Mouse (Mus musculus) liver, adult 2 months (tissue): ENCODE measurements around the gene Baz2b. TPM values are rescaled to one million over a fixed set of nuclear protein-coding genes. Genes with fewer than 3 reads are reported as not detected.
A peak's percentile ranks its signal among the peaks of the same experiment; 100 is the strongest.

Experiments
- DNase-seq: peaks from one replicate; pipeline ENCODE4 v3.0.0-alpha.2; 2011; ENCODE audit warnings: low read depth, low spot score; ENCODE audit errors: extremely low read depth
- H3K27ac ChIP-seq: fragments of 200-500 bp; replicated peaks from 2 replicates; pipeline ENCODE4 v1.5.1; 2012; ENCODE audit warnings: low read depth, mild to moderate bottlenecking, control low read depth, inconsistent platforms, low read length; ENCODE audit not compliant: insufficient read depth
- H3K27me3 ChIP-seq: fragments of 200-500 bp; 2 replicates; pipeline ENCODE4 v1.6.1; 2012; ENCODE audit warnings: mild to moderate bottlenecking, moderate library complexity, low read length, inconsistent platforms; ENCODE audit not compliant: control insufficient read depth, insufficient read depth
- H3K36me3 ChIP-seq: fragments of 200-500 bp; 2 replicates; pipeline ENCODE4 v1.6.1; 2012; ENCODE audit warnings: low read length, inconsistent platforms; ENCODE audit not compliant: control insufficient read depth, insufficient read depth
- H3K4me1 ChIP-seq: fragments of 200-500 bp; 2 replicates; pipeline ENCODE4 v1.6.1; 2011; ENCODE audit warnings: low read length; ENCODE audit not compliant: control insufficient read depth, insufficient read depth
- H3K4me3 ChIP-seq: fragments of 200-500 bp; 2 replicates; pipeline ENCODE4 v1.5.1; 2011; ENCODE audit warnings: low read depth, mild to moderate bottlenecking, control low read depth, low read length, moderate library complexity; ENCODE audit not compliant: insufficient read depth
- H3K79me2 ChIP-seq: fragments of 200-500 bp; 2 replicates; pipeline ENCODE4 v1.6.1; 2012; ENCODE audit warnings: inconsistent platforms, mild to moderate bottlenecking, low read length, moderate library complexity; ENCODE audit not compliant: control insufficient read depth, insufficient read depth
- H3K9ac ChIP-seq: fragments of 200-500 bp; 2 replicates; pipeline ENCODE4 v1.6.1; 2012; ENCODE audit warnings: low read depth, mild to moderate bottlenecking, control low read depth, inconsistent platforms, low read length
- CTCF ChIP-seq: fragments of 200-500 bp; IDR thresholded peaks from 2 replicates; pipeline ENCODE4 v1.5.1; 2011; ENCODE audit warnings: low read depth, low read length, control low read depth
- POLR2A ChIP-seq: fragments of 200-500 bp; IDR thresholded peaks from 2 replicates; pipeline ENCODE4 v1.6.1; 2011; ENCODE audit warnings: low read length, control low read depth; ENCODE audit not compliant: insufficient read depth; ENCODE audit errors: extremely low read depth
- WGBS: fragments of 180-500 bp; shearing (Covaris S2); methylation state at CpG from one replicate; pipeline ENCODE4 v1.1.7; 2018; 5-methylcytosine and 5-hydroxymethylcytosine counted together
- polyA plus RNA-seq: library from polyadenylated mRNA; depleted of rRNA; stranded (reverse); fragments of >200 nt; gene quantifications from 2 replicates; pipeline ENCODE4 v1.2.3, GENCODE M21; 2012
- total RNA-seq: library from RNA; depleted of rRNA; stranded (reverse); fragments of >200 nt; gene quantifications from 2 replicates; pipeline ENCODE4 v1.2.3, GENCODE M21; 2014

Baz2b gene
- total and polyA plus RNA-seq, 2 experiments = 4.8 to 23.5 TPM

DNA sequence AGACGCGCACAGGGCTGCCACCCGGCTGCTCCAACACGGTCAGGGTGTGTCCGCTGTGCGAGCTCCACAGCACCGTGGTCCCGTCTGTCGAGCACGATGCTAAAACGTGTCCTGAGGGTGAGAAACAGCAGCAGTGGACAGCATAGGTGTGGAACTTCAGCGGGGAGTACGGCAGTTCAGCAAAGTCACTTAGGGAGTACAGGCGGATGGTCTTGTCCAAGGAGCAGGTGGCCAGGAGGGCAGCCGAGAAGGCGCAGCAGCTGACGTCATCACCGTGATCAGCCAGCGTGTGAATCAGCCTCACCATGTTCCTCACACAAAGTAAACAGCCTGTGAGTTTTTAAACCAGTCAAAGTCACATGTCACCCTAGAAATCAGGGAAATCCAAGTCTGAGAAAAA is 331.4 kb downstream of the Baz2b start:
- H3K79me2 ChIP-seq = no peaks in the 10 kb centered on the region; the same call in 1 of the 2 replicates
- H3K4me1 ChIP-seq = no peaks in the 10 kb centered on the region; the same call in 1 of the 2 replicates
- WGBS = 89% methylated on average over 19 of the region's 19 CpGs
- no peak for DNase-seq
- H3K4me3 ChIP-seq = no peak overlapping the region
- H3K27ac ChIP-seq = no peak overlapping the region
- no peaks in the 10 kb centered on the region for H3K27me3 ChIP-seq
- H3K36me3 ChIP-seq = peaks cover 3% of the 10 kb centered on the region; the same call in 1 of the 2 replicates
- H3K9ac ChIP-seq = no peak overlapping the region
- TF ChIP-seq CTCF (no peak), POLR2A (no peak)

DNA sequence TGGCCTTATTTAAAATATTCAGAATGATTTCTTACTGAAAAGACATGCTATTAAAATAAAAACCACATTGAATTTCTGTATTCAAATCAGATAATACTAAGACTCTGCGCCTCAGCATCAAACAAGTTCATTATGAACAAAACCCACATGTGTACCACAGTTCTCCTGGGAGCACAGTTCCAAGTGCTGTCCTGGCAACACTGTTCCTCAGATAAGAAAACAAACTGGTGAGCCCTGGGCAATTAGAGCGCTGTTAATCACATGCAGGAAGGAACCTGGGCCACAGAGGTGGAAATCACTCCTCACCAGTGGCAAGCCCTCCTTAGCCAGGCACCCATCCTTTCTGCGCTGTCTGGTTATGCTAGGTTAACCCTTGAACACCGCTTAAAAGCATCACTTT is 332.3 kb downstream of the Baz2b start:
- 94% methylated on average over 4 of the region's 4 CpGs for WGBS
- peaks cover 5% of the 10 kb centered on the region; the same call in 1 of the 2 replicates for H3K36me3 ChIP-seq
- no peak overlapping the region for H3K9ac ChIP-seq
- no peak overlapping the region for H3K27ac ChIP-seq
- no peaks in the 10 kb centered on the region; the same call in 1 of the 2 replicates for H3K79me2 ChIP-seq
- no peak overlapping the region for H3K4me3 ChIP-seq
- no peak for DNase-seq
- H3K4me1 ChIP-seq = no peaks in the 10 kb centered on the region
- TF ChIP-seq CTCF (no peak), POLR2A (no peak)
- H3K27me3 ChIP-seq = no peaks in the 10 kb centered on the region

DNA sequence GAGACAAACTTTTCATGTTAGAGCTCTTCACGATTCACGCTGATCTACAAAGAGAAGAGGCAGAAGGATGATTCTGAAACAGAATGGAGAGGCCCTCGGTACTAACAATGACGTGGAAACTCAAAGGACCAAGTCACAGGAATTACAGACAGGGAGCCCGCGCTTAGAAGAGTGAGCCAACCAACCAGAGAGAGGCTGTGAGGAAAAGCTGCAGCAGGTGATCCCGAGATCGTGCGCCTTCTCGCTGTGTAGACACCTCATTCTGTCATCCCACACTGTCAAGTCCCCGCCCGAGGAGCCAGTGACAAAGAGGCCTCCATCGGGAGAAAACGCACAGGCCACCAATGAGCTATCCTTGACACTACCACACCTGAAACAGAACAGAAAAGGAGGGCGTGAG is 333.2 kb downstream of the Baz2b start:
- Histone ChIP-seq H3K4me1 (no peaks in the 10 kb centered on the region), H3K36me3 (peaks cover 5% of the 10 kb centered on the region; the same call in 1 of the 2 replicates), H3K79me2 (no peaks in the 10 kb centered on the region; the same call in 1 of the 2 replicates), H3K9ac (no peak overlapping the region), H3K4me3 (no peak overlapping the region), H3K27ac (no peak overlapping the region), H3K27me3 (no peaks in the 10 kb centered on the region)
- no peak for DNase-seq
- WGBS = 97% methylated on average over 15 of the region's 15 CpGs
- TF ChIP-seq CTCF (no peak), POLR2A (no peak)

DNA sequence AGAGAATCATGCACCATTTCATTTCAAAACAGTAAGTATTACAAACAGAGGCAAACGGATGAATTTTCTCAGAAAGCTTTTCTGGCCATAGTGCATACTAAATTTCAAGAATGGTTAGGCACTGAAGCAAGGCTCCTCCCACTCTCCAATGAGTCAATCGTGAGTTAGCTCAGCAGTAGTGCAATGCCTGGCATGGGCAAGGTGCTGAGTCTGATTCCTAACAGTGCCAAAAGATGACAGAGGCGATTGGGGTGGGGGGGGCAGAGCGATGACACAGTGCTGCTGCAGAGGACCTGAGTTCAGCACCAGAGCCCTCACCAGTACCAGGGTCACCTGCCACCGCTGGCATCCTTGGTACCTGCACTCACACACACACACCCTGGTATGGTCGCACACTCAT is 339.1 kb downstream of the Baz2b start:
- no peak overlapping the region for H3K9ac ChIP-seq

DNA sequence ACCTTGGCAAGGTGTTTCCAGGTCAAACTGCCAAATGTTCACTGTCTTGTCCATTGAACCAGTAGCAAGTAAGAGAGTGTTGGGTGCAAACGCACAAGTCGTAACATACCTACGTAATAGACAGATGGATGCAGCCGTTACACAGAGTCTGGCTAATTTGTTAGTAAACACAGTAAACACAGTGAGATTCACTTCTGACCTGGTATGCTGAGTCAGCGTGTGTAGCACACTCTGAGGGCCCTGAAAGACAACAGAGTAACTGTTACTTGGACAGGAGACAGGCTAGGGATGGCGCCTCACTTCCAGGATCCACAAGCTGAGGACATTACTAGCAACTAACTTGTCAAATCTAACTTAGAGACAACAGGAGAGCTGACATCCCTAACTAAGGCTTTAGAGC is 347.0 kb downstream of the Baz2b start:
- Histone ChIP-seq H3K36me3 (no peaks in the 10 kb centered on the region), H3K27ac (no peak overlapping the region), H3K4me3 (no peak overlapping the region), H3K4me1 (no peaks in the 10 kb centered on the region), H3K9ac (no peak overlapping the region), H3K79me2 (no peaks in the 10 kb centered on the region), H3K27me3 (no peaks in the 10 kb centered on the region)
- WGBS = 58% methylated on average over 6 of the region's 6 CpGs
- TF ChIP-seq CTCF = no peak
- TF ChIP-seq POLR2A = no peak
- peak; percentile 66 for DNase-seq

More for the DNA sequence above, 339.1 kb downstream of the Baz2b start:
- no peak for DNase-seq
- no peaks in the 10 kb centered on the region for H3K4me1 ChIP-seq
- H3K4me3 ChIP-seq = no peak overlapping the region
- 78% methylated on average over 6 of the region's 6 CpGs for WGBS
- peaks cover 5% of the 10 kb centered on the region; the same call in 1 of the 2 replicates for H3K36me3 ChIP-seq
- H3K27me3 ChIP-seq = no peaks in the 10 kb centered on the region
- TF ChIP-seq CTCF (no peak), POLR2A (no peak)
- H3K27ac ChIP-seq = no peak overlapping the region
- H3K79me2 ChIP-seq = no peaks in the 10 kb centered on the region

DNA sequence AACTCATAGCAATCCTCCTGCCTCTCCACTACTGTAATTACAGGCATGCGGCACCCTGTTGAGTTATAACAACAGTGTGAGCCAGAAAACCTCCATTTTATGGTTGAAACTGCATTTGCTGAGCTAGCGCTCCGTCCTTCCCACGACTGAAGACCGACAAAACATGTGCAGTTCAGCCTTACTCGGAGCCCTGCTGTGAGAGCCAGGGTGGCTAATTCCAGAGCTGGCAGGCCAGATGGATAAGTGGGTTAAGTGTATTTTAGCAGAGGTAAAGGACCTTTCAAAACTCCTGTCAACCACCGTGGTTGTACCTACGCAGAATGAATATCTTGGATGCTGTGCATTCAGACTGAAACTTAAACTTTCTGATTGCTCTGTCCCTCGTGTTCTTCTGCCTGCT is 355.3 kb downstream of the Baz2b start:
- Histone ChIP-seq H3K79me2 (no peaks in the 10 kb centered on the region), H3K36me3 (0 out of 2 replicates have a peak, but pooled peaks cover 1% of the 10 kb centered on the region), H3K27ac (no peak overlapping the region), H3K9ac (no peak overlapping the region), H3K4me1 (no peaks in the 10 kb centered on the region), H3K27me3 (no peaks in the 10 kb centered on the region), H3K4me3 (no peak overlapping the region)
- TF ChIP-seq CTCF (no peak), POLR2A (no peak)
- DNase-seq = no peak
- WGBS = 95% methylated on average over 9 of the region's 9 CpGs
